Mouse (Mus musculus): ENCODE measurements around the gene Dhrs7c.

Gene Dhrs7c

DNA sequence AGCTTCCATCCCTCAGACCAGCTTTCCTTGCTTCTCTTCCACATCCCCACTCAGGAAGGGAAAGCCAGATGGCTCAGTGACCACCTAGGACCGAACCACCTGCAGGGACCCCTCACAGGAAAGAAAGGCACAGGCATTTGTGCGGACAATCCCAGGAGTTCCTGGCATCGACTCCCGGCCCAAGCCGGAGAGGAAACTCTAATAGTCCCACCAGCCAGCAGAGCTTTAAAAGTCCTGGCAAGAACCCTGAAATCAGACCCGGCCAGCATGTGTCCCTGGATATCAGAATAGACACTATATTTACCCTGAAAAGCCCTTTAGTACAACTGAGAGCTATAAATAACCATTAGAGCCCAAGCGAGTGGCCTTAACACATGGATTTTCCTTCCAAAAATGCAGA lies at the start of gene Dhrs7c:
Gene Dhrs7c, plus strand, starts transcription at position 257 of the 400 bp plus-strand sequence.
- DNase-seq (ENCODE audit: low spot score): no peak

DNA sequence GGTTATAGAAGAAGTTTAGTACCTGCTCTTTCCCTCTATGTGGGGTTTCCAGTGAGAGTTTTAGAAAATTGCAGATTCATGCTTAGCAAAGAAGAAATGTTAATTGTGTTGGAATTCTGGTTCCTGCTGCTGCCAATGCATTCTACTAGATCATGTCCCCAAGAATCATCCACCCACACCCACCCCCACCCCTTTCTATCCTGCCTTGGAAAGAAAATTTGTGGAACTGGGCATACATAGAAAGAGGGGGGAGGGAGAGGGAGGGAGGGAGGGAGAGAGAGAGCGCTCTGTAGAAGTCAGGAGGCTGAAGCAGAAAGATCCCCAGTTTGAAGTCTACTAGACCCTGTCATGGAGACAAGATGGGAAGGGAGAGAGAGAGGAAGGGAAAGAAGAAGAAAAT lies 41.7 kb upstream of the Dhrs7c start:
- DNase-seq (ENCODE audit: low spot score): no peak

- DNase-seq (ENCODE audit: low spot score): no peak
These were observed 40.4 kb upstream of the Dhrs7c start for GRCm38 (mm10) chr11:67757373-67758167.

- DNase-seq (ENCODE audit: low spot score): no peak
These were observed 26.9 kb upstream of the Dhrs7c start, which contains the start of gene Glp2r for GRCm38 (mm10) chr11:67771053-67771452. Gene Glp2r, minus strand, starts transcription at chr11:67771153.

- DNase-seq (ENCODE audit: low spot score): no peak
These were observed 26.3 kb upstream of the Dhrs7c start for GRCm38 (mm10) chr11:67771691-67772090.

- DNase-seq (ENCODE audit: low spot score): peak; percentile 43
These were observed 25.4 kb upstream of the Dhrs7c start for GRCm38 (mm10) chr11:67772577-67772976.

DNA sequence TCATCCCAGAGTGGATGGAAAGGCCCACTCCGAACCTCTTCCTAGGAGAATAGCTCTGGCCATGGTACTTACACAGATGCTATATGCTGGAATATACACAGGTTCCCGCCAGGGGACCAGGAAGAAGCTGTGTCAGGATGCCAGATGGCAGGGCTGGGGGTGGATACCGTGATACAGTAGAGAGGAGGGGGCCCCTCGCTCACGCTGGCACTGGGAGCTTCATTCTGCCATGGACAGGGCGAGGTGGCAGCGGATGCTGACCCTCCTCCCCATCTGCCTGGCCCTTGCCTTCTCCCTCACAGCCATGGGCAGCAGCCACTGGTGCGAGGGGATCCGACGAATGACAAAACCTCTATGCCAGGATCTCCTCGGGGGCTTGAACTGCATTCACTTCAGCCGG lies 23.6 kb upstream of the Dhrs7c start, which contains the start of gene Gsg1l2:
Gene Gsg1l2, plus strand, starts transcription at position 230 of the 400 bp plus-strand sequence.
- no peak for DNase-seq (ENCODE audit: low spot score)

DNA sequence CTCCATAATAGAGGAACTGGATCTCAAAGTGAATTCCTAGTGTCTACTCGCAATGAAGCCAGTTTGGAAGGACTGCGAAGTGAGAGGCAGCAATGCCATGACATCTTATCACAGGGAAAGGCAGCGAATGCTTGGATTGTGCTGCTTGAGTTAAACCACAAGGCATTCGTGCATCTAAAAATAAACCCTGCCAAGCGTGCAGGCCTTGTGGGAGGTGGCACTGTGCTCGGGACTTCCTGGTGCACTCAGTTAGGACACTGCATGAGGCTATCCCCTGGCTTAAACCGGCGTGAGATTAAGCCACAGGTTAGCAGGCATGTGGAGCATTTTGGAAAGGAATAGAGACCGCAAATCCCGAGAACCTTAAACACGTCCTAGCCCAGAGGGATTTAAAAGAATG lies 7.8 kb upstream of the Dhrs7c start:
- no peak for DNase-seq (ENCODE audit: low spot score)

DNA sequence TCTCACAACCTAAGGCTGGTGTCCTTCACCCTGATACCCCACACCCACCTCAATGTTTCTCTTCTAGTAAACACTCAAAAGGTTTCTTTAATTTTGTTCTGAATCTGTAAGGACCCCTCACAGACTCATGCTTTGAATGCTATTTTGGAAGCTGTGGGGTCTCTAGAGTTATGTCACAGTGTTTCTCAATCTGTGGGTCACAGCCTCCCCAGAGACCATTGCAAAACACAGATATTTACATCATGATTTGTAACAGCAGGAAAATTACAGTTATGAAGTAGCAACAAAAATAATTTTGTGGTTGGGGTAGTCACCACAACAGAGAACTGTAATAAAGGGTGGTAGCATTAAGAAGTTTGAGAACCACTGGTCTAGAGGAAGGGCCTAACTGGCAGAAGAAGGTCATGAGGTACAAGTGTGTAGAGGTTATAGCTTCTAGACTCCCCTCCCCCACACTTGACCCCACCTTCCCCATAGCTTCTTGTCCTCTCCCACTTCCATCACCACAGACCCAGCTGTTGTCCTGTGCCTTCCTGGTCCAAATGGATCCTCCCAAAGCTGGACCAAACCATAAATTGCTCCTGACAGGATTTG lies 2.2 kb downstream of the Dhrs7c start:
- DNase-seq (ENCODE audit: low spot score): no peak

- no peak for DNase-seq (ENCODE audit: low spot score)
These were observed 3.2 kb downstream of the Dhrs7c start for GRCm38 (mm10) chr11:67801169-67801568.

GRCm38 (mm10) chr11:67805538-67805937 lies 7.6 kb downstream of the Dhrs7c start:
- DNase-seq (ENCODE audit: low spot score): no peak

DNA sequence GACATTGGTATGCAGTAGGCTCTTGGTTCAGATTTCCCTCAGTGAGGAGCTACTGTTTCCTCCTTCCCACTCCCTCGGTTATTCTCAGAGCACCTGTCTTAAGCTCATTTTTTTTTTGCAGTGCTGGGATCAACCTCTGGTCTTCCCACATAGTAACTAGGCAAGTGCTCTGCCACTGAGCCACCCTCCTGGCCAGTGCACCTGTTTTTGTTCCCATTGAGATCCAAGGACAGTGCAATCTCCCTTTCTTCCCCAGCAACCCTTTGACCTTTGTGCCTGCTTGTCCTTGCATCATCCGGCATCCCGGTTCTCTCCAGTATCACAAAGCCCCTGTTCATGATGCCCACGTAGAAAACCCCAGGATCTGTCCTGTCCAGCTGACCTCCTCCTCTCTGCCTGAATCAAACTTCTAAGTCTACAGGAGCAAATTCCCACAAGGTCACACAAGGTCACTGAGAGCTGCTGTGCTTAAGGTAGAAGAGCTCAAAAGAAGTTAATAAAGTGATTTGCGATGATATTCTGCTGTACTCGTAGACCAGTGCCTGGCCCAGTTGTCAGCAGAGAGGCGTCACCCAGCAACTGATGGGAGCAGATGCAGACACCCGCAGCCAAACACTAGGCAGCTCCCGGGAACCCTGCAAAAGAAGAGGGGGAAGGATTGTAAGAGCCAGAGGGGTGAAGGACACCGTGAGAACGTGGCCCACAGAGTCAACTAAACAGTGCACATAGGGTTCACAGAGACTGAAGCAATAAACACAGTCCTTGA lies 9.0 kb downstream of the Dhrs7c start:
- DNase-seq (ENCODE audit: low spot score): no peak

GRCm38 (mm10) chr11:67808051-67808450 lies 10.1 kb downstream of the Dhrs7c start:
- no peak for DNase-seq (ENCODE audit: low spot score)

GRCm38 (mm10) chr11:67811535-67811934 lies 13.5 kb downstream of the Dhrs7c start:
- no peak for DNase-seq (ENCODE audit: low spot score)

DNA sequence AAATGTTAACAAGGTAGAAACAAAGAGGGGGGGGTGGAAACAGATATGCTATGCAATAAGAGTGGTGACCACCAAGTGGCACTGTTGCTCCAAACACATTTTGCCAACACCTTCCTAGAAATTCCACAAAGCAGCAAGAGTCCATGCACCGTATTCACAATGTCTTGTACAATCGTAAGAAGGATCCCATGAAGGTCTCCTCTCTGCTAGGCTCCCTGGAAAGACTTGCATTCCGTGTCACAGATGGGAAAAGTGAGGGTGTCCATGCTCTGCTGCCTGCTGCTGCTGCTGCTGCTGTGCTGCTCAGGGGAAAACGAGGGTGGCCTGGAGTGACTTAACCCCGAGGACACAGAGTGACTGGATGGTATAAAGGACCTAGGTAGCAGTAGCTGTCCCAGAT lies 21.6 kb downstream of the Dhrs7c start:
- DNase-seq (ENCODE audit: low spot score): peak; percentile 4

DNA sequence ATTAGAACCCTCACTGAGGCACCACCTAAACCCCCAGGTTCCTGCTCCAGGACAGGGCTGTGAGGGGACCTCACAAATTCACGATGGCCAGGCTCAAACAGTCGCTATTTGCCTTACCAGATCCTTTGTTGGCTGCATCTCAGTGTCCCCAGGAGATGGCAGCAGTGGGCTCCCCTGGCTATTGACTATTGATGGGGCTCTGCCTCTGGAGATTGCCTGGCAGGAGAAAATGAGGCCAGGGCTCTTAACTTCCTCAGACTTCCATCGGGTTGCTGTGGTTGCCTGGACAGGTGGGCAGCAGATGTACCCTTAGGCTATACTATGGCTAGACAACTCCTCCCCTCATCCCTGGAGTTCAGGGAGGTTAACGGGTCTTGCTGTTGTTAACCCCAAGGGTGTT lies 22.2 kb downstream of the Dhrs7c start:
- DNase-seq (ENCODE audit: low spot score): peak; percentile 27

GRCm38 (mm10) chr11:67821560-67821959 lies 23.6 kb downstream of the Dhrs7c start:
- no peak for DNase-seq (ENCODE audit: low spot score)

DNA sequence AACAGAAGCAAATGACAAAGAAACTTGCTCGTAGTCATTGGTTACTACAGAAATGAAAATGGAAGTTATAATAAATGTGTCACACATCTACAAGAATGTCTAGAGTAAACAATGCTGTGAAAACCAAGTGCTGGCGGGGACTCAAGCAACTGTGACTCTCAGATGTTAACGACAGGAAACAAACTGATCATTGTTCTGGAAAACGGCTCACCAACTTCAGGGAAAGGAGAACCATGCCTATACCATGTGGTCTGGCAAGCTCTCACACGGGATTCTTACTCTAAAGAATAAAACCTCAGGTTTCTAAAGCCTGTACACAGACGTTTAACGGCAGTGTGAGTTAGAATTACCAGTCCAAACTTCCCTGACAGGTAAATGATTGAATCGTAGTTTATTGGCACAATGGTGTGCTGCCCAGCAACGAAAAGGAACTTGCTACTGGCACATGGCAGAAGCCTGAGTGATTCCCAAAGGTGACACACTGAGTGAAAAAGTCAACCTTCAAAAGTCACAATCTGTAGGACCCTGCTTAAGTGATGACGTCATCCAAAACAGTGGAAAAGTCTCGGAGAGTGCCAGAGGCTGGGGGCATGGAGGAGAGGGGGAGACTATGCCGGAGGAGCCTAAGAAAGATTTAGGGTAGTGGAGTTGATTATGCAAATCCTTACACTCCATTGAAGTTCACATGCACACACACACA lies 30.5 kb downstream of the Dhrs7c start:
- DNase-seq (ENCODE audit: low spot score): no peak

GRCm38 (mm10) chr11:67829530-67829929 lies 31.5 kb downstream of the Dhrs7c start:
- no peak for DNase-seq (ENCODE audit: low spot score)

- no peak for DNase-seq (ENCODE audit: low spot score)
These were observed 33.8 kb downstream of the Dhrs7c start for GRCm38 (mm10) chr11:67831820-67832219.

DNA sequence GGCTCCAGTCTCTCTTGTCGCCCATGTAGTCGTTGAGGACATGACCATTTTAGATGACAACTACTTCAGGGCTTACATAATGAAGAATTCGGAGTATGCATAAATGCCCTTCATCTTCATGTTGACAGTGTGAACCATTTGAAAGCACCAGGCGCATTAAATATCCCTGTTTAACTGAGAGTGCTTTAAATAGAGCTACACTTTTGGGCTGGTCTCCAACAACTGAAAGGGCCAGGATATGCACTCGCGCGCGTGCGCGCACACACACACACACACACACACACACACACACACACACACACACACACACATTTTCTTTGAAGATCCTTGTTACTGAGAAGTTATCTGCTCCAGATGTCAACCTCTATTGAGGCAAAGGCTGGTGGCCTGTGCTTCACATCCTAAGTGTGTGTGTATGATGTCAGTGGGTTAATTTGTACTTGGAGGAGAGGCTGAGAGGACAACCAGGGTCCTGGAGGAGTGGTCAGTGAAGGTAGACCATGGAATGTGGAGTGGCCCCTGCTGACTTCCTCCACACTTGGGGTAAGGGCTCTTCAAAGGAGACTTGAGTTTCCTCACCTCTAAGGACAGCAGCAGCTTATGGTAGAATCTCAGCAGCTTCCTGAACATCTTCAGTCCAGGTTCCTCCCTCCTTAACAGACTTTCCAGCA lies 37.6 kb downstream of the Dhrs7c start:
- DNase-seq (ENCODE audit: low spot score): no peak

- DNase-seq (ENCODE audit: low spot score): no peak
These were observed 41.8 kb downstream of the Dhrs7c start for GRCm38 (mm10) chr11:67839810-67840209.
